Mouse (Mus musculus): ENCODE measurements around the gene Ahcyl2.

GRCm38 (mm10) chr6:29820314-29820713 is 52.5 kb downstream of the Ahcyl2 start:
- no peak for TF ChIP-seq GATA1 (IDR thresholded peaks at IDR 0.05; ENCODE audit: low read length)
- no peak for TF ChIP-seq TAL1 (IDR thresholded peaks at IDR 0.05; ENCODE audit: low read length)

Measured in erythroblast, embryonic 14.5 days (primary cell).